Mouse (Mus musculus): ENCODE results near the gene Atxn1.

The Atxn1 gene

DNA sequence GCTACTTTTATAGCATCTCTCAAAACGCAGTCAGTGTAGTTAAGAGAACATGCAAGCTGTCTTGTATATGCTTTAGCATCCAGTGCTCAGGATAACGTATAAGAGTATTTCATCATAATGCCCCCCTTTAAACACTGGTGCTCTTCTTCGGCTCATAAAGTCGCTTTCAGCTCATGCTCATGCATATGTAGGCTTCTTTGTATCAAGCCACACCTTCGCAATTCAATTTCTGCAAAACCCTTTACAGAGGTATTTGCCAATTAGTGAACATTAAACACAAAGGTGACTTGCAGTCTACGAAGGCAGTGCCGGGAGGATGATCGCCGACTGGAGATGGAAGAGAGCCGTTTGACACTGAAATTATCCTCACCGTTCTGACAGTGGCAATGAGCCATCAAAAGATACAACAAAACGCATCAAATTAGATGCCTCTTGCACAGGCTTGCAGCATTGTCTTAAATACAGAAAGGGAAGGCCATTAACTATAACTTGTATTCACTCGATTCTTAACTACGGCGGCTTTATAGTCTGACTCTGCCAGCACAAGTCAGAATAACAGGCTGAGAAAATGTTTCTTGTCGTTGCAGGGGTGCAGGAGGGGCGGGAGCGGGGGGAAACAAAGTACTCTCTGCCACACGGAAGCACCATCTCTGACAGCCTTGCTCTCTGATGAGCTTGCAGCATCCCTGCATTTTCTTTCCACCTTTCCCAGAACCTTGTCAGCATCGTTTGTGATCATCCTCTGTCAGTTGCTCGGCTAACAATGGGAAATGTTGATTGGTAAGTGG lies 191.2 kb downstream of the Atxn1 start:
- no peak for DNase-seq (ENCODE audit: low spot score)

DNA sequence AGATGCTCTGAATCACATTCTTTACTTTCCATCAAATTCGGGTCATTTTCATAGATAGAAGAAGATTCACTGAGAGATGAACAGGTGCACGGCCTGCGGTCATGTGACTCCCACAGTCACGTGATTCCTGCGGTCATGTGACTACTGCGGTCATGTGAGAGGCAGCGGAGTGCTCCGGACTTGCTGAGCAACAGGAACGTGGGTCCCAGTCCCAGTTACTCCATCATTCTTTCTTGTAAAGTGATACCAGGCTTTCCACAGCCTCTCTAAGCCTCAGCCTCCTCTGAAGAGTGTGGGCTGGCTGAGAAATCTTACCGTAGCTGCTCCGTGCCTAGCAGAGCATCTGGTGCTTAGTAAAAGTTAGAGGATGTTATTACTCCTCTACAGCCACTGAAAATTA lies 195.1 kb downstream of the Atxn1 start:
- no peak for DNase-seq (ENCODE audit: low spot score)

DNA sequence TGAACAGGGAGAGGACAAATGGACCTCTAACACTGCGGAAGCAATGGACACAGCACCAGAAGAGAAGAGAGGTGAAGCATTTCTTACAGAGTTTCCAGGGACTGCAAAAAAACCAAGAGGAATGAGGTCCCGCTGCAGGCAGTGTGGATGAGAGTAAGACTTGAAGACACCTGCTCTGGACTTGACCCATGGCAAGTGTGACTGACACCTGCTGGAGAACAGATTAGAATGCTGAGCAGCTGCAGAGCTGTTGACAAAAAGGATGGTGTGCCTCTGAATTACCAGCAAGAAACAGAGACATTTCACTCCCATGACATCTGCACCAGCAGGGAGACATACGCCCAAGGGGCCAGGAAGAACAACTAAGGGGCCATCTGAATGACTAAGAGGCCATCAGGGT lies 196.6 kb downstream of the Atxn1 start:
- DNase-seq (ENCODE audit: low spot score): no peak

DNA sequence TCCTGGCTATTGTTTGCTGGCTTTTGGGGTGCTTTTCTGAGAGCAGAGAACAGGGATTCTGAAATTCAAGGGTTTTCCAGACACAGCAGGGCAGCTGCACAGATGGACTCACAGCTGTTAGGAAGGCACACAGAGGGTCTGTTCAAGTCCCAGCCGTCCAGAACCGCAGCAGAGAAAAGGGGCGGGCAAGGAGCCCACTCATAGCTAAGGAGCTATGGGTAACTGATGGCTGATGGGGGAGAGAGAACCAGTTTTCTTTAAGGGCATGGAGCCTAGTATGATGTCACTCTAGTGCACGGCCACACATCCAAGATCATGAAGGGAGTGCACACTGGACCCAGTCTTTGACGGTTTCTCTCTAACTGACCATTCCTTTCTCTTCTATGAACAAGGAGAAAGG lies 200.5 kb downstream of the Atxn1 start:
- DNase-seq (ENCODE audit: low spot score): no peak

DNA sequence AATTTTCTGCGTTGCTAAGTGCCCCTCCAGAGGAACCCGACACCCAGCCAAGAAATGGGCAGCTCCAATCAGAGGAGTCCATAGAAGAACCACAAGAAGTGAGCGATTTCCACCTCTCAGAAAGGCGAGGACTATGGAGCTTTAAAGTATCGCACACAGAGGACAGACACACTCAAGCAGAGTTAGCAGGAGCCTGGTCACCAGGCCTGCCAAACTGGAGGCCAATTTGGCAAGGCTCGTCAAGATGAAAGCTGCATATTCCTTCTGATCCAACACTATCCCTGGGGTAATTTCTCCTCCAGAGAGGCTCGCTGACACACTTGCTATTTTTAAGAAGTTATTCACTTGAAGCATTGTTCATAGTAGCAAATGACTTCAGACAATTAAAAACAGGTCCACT lies 202.5 kb downstream of the Atxn1 start:
- DNase-seq (ENCODE audit: low spot score): no peak

DNA sequence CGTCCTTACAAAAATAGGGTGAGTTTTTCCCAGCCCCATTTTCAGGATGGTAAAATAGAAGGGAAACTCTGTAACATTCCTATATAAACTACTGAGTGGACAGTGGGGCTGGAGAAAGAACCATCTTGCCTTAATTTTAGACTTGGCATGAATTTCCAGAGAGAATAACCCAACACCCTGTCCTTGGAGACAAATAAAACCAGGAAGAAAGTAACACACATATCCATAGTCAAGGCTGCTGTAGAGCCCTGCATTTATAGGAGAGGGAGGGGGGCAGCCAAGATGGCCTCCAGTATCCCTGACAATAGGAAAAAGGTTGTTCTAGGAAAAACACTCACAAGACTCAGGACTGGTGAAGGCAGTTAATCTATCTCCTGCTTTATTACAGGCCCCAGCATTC lies 210.3 kb downstream of the Atxn1 start:
- DNase-seq (ENCODE audit: low spot score): no peak

DNA sequence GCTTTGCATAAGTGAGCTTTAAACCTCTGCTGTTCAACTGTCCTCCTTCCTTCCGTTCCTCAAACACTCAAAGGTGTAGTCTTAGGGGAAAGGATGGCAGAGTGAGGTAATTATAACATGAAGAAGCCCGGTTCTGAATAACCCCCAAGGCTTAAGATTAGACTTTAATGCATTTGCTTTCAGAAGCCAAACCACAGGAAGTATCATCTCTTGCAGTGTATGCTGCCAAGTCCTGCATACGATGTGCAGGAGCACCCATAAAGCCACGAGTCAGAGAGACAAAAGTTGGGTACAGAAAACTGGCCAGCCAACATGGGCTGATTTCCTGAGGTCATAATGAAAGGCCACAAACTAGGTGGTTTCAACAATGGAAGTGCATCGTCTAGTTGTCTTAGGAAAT lies 212.3 kb downstream of the Atxn1 start:
- no peak for DNase-seq (ENCODE audit: low spot score)

DNA sequence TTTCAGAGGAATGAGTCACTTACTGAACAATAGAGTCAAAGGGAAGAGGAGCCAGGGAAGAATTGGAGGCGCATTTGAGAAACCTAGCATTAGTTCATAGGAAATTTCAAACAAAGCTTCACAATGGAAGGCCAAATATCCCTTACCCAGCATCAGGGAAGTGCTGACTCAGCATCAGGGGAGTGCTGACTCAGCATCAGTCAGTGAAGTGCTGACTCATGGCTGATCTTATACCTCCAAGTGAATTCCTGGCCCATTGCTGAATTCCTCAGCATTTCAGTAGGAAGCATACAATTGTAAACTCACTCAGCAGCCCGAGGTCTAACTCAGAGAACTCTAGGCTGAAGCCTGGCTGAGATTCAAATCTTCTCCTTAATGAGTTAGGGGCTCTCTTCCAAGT lies 213.6 kb downstream of the Atxn1 start:
- DNase-seq (ENCODE audit: low spot score): no peak

DNA sequence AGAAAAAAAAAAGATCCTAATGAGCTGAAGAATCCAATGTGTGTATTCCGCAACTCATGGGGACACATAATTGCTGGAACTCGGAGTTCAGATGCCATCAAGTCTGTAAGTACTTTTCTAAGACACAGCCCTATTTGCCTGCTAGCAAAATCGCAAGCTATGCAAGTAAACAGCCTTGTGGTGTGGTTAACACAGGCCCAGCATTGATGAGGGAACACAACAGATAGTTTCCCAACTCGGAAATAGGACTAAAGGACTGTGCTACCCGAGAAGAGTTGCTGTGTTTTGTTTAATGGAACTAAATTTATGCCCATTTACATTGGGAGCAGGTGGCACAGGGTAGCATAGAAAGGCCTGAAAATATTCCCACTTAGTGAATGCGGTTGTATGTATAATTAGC lies 214.2 kb downstream of the Atxn1 start:
- DNase-seq (ENCODE audit: low spot score): no peak

DNA sequence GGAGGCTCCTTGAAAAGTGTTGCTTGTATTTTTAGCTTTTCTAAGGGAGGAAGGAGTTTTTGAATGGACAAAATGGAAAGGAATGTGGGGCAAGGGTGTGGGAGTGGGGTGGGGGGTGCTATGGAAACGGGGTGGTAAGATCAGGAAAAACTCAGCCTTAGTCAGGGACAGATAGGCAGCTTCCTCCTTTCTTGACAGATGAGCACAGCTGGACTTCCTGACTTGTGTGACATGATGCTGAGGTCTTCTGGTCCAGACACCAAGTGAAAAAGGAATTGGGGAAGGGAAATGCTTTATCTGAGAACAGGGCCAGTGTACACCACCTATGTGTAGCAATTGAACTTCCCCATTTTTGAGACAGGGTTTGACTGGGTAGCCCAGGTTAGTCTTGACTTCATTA lies 214.9 kb downstream of the Atxn1 start:
- DNase-seq (ENCODE audit: low spot score): no peak

DNA sequence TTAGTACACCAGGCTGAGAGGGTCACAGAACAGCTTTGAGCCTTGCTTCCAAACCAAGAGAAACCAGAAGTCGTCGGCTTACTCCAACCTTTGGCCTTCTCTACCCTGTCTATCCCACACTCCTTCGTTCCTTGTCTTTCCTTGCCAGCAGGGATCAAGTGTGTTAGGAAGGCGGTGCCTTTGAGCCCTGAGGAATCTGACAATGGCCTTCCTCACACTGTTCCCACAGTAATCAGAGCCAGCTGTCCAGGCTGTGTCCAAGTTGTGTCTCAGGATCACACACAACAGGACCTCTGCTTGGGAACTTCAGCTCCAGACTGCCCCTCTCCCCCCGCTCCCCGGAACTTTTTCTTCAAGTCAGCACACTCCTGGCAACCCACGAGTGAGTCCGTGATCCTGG lies 215.6 kb downstream of the Atxn1 start:
- DNase-seq (ENCODE audit: low spot score): no peak

DNA sequence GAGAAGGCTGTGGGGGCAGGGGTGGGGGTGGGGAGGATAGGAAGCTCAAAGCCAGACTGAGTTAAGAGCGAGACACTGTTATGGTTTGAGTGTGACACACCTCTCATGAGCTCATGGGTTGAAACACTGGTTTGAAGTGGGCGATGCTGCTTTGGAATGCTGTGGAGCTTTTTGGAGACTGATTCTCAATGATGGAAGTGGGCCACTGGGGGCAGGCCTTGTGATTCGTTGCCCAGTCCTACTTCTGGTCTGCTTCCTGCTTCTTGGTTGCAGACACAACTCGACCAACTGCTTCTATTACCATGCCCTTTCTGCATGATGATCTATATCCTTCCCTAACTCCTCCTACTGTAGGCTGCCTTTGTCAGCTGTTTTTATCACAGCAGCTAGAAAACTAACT lies 216.1 kb downstream of the Atxn1 start:
- no peak for DNase-seq (ENCODE audit: low spot score)

DNA sequence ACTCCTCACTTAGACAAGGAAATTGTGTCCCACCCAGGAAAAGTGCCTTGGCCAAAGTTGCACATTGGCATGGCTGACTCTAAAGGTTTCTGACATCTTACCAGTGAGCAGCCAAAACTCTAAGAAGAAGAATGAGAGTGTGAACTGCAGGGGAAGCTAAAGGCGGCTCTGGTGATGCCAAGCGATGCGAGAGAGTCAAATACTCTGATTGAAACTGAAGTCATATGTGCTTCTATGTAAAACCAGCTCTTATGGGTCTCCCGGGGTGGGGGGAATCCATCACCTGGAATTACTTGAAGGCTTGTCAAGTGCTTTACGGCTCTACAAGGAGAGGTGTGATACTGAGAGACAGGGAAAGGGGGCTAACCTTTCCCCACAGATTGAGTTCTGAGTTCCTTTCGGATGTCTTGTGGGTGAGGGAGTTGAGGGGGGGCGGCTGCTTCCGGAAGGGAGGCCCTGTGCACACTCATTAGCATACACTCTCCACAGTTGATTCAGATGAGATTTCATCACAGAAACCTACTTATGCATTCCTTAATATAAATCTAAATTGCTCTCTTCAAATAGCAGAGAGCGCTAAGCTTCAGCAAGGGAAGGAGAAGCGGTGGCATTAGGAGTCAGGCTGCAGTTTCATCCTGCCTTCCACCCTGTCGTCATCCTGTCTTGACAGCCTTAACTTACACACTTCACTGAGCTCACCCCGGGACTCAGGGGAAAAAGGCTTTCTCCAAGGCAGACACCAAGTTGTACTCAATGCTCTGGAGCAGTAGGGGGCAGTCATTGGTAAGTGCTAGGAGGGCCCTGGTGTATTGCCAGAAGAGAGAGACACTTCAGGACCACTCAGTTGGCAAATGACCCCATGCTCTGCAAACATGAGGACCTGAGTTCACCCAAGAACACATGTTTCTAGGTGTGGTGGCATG lies 218.7 kb downstream of the Atxn1 start:
- no peak for DNase-seq (ENCODE audit: low spot score)

DNA sequence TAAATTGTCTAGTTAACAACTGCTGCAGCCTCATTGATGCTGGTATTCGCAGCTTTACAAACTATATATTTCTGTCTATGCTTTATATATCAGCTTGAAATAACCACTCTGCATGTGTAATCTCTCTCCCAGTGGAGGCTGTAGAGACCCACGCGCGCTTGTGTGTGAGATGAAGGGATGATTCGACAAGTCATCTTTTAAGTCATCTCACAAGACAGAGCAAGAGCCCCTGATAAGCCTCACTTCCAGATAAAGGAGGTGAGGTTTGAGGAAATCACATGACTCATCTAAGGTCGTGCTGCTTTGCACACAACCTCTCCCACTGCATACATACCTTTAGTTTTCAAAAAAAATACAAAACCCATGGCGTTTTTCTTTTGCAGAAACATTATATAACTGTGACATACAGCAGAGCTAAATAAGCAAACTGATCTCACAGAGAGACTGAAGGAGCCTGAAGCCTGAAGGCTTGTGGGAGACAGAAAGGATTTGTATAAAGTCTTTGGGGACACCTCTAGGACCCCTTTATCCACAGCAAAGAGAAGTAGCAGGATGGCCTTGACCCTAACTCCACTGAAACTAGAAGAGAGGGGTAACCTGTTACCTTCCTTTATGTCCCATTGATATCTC lies 219.9 kb downstream of the Atxn1 start:
- DNase-seq (ENCODE audit: low spot score): no peak

DNA sequence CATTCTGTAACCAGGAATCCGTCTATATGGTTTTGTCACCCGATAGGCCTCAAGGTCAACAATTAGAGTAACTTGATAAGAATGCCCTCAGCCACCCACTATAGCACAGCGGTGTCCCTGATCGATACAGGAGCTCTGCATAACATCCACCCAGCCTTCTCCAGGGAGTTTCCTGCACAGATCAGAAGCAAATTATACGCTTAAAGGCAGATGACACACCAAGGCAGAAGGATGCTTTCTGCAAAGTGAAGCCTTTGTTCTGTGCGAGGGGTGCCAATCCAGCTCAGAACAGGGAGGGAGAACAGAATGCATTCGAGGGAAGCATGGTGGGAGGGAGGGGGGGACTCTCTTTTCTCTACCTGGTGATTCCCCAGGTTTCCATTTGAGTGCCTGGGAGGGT lies 221.0 kb downstream of the Atxn1 start:
- no peak for DNase-seq (ENCODE audit: low spot score)

DNA sequence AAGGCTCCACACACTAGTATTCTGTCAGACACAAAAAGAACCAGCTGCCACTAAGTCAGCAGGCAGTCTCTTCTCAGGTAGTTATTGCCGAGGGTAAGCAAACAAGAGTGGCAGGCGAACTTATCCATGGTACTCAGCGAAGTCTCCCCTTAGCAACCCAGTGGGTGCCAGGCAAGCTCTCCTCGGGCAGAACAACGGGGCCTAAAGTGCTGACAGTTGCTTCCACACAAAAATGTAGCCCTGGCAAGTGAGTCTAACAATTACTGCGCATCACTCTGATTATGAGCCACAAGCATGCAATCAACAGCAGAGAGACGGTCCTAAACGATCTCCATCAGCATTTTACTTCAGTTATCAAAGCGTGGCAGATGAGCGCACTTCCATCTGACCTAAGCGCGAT lies 224.4 kb downstream of the Atxn1 start:
- no peak for DNase-seq (ENCODE audit: low spot score)

DNA sequence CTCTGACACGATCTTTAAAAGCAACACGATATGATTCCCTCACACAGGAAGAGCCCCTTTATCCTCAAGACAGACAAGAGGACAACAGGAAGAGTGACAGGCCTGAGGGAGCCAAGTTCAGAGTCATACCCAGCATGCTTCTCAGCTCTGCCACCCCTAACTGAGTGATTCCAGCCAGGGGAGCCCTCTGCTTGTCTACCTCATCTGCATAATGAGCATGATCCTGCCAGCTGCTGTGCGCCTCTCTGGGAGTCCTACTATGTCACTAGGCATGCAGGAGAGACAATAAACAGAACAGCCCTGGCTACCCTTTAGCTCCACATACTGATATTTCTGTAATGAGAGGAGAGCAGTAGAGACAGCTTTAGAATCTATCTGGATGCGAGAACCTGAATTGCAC lies 228.6 kb downstream of the Atxn1 start:
- no peak for DNase-seq (ENCODE audit: low spot score)

DNA sequence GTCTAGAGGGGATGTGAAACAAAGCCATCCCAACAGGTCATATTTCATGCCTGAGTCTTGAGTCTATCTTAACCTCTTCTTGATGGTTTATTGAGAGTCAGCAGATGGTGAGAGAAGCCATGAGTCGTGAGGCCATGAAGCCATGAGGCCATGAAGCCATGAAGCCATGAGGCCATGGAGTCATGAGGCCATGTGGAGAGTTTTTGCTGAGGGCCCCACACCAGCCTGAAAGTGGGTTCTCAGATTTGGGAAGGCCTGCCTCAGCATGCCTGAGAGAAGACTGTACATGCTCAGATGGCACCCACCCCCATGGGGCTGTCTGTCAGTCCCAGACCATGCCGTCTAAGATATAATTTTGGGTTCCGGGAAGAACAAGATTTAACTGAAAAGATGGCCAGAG lies 229.0 kb downstream of the Atxn1 start:
- no peak for DNase-seq (ENCODE audit: low spot score)

DNA sequence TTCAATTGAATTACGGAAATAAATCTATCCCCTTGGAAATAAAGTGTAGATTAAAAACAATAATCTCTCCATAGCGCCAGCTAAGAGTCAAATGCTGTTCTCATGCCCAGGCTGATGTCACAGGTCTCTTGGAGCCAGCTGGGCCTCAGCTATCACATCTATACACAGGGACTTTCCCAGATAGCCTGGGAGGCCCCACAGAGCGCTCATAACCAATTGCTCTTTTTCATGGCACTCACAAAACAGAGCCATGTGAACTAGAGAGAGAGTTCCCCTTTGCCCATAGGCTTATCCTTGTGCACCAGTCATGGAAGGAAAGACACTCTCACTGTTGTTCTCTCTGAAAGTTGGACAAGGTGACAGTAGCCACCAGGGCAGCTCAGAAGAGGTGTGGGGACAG lies 230.3 kb downstream of the Atxn1 start:
- DNase-seq (ENCODE audit: low spot score): no peak

DNA sequence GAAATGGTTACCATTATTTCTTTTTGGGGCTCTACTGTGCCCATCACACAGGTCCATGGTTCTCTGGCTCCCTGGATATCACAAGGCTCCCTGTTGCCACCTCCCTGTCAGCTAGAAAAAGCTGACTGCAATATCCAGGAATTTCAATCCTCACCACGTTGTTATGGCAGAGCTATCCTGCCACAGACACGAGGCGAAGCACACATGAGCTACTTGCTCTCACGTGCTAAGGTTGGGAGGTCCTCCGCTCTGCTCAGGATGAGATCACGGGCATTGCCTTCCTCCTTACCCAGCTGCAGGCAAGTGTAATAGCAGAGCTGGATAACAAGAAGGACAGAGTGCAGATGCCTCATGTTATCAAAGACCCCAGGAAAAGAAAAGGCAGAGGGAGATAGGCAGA lies 232.2 kb downstream of the Atxn1 start:
- no peak for DNase-seq (ENCODE audit: low spot score)

DNA sequence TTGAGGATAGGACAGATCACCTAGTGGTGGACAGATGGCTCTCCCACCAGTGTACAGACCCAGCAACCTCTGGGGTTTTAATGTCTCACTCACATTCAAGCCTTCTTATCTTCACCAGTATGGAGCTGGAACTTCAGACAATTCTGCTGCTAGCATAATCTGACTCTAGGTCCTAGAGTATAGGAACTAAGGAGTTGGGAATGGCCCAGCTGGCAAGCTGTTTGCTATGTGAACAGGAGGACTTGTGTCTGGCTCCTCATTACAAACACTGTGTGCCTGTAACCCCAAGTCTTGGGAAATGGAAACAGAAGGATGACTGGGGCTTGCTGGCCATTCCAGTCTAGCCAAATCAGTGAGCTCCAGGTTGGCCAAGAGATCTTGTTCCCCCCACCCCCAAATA lies 237.9 kb downstream of the Atxn1 start:
- no peak for DNase-seq (ENCODE audit: low spot score)

DNA sequence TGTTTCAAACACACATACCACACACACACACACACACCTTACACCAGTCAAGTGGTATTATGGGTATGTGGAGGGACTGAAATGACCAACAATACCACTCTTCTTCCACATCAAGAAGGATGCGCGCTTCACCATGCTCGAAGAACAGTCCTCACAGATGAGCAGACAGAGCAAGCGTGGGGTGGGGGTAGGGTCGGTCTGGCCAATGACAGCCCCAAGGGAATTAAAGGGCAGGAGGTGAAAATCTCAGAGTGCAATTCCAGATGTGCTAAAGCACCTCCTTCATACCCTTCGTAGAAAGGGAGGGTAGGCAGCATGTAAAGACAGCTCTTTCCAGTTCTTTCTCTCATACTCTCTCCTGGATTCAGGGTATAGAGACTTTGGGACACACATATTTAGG lies 238.6 kb downstream of the Atxn1 start:
- no peak for DNase-seq (ENCODE audit: low spot score)

Measured in T-cell, adult 2 months (primary cell).